Mouse (Mus musculus): Measurements from ENCODE around the gene Dffb. TPM values are rescaled to one million over a fixed set of nuclear protein-coding genes. Genes with fewer than 3 reads are reported as not detected.
"Not testable (repeated sequence)": the region's sequence is repeated elsewhere in the genome, so short reads cannot be mapped to it uniquely, and the experiment has no call there.

Dffb gene
- polyA plus RNA-seq, 2 experiments: 6.1 to 8.6 TPM

DNA sequence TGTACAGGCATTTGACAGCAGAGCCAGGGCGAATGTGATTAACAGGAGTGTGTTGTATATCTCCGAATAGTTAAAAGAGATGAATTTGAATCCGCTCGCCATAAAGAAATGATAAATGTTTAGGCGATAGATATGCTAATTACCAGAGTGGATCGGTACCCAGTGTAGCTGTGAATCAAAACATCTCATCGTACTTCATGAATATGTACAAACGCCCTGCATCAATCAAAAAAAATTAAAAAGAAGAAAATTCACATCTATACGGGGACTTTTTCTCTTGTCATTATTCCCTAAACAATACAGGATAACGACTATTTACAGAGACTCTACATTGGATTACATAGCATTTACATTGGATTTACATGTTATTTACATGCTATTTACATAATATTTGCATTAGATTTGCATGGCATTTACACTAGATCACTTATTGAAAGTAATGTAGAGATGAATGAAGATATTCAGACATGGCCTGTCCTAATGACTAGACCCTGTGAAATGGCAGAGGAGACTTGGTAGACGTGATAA is 46.1 kb downstream of the Dffb start:
- WGBS (ENCODE audit: insufficient replicate concordance): 67% methylated on average over 11 of the region's 11 CpGs
- Histone ChIP-seq H3K4me3 (ENCODE audit: insufficient read depth in 1 of 2, low read depth in 2 of 2, low read length in 2 of 2) (no peak overlapping the region), H3K9me3 (ENCODE audit: control insufficient read depth, low read length) (no peaks in the 10 kb centered on the region), H3K4me1 (replicated peaks; ENCODE audit: control insufficient read depth in 2 of 2, insufficient read depth in 2 of 2, low read length in 1 of 2) (no peaks in the 10 kb centered on the region), H3K36me3 (replicated peaks; ENCODE audit: control insufficient read depth, insufficient read depth, low read depth) (no peaks in the 10 kb centered on the region), H3K9ac (replicated peaks) (no peak overlapping the region), H3K4me2 (ENCODE audit: low read depth) (no peak overlapping the region), H3K27me3 (ENCODE audit: control insufficient read depth, insufficient read depth, low read length) (no peaks in the 10 kb centered on the region), H3K27ac (no peak overlapping the region)
- DNase-seq (ENCODE audit: low read depth in 3 of 3, low spot score in 3 of 3) (no peak), ATAC-seq (ENCODE audit: insufficient read depth) (no peak)
- TF ChIP-seq CTCF (IDR thresholded peaks at IDR 0.05; ENCODE audit: low read depth): no peak

DNA sequence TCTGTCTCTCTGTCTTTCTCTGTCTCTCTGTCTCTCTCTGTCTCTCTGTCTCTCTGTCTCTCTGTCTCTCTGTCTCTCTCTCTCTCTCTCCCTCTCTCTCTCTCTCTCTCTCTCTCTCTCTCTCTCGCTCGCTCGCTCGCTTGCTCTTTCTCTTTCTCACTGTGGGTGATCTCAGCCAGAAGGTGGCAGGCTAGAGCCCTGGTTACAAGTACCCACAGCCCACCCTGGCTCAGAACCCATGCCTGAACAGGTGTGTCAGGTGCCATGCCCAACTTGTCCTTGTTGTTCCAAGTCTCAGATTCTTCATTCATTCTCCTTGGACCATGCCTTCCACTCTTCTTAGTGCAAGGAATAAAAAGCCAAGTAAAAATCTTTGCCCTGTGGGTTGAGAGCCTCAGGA is 52.8 kb downstream of the Dffb start:
- H3K36me3 ChIP-seq (replicated peaks; ENCODE audit: control insufficient read depth, insufficient read depth, low read depth); ATAC-seq (ENCODE audit: insufficient read depth); DNase-seq (ENCODE audit: low read depth in 3 of 3, low spot score in 3 of 3); H3K27me3 ChIP-seq (ENCODE audit: control insufficient read depth, insufficient read depth, low read length); H3K4me2 ChIP-seq (ENCODE audit: low read depth); H3K9ac ChIP-seq (replicated peaks); H3K4me1 ChIP-seq (replicated peaks; ENCODE audit: control insufficient read depth in 2 of 2, insufficient read depth in 2 of 2, low read length in 1 of 2); H3K27ac ChIP-seq; H3K4me3 ChIP-seq (ENCODE audit: insufficient read depth in 1 of 2, low read depth in 2 of 2, low read length in 2 of 2); H3K9me3 ChIP-seq (ENCODE audit: control insufficient read depth, low read length): not testable (repeated sequence)
- peak; percentile 37 for TF ChIP-seq CTCF (IDR thresholded peaks at IDR 0.05; ENCODE audit: low read depth)
- WGBS (ENCODE audit: insufficient replicate concordance): 28% methylated on average over 4 of the region's 4 CpGs

- Histone ChIP-seq H3K9ac (replicated peaks) (no peak overlapping the region), H3K4me1 (replicated peaks; ENCODE audit: control insufficient read depth in 2 of 2, insufficient read depth in 2 of 2, low read length in 1 of 2) (no peaks in the 10 kb centered on the region), H3K9me3 (ENCODE audit: control insufficient read depth, low read length) (no peaks in the 10 kb centered on the region), H3K4me2 (ENCODE audit: low read depth) (no peak overlapping the region), H3K4me3 (ENCODE audit: insufficient read depth in 1 of 2, low read depth in 2 of 2, low read length in 2 of 2) (no peak overlapping the region), H3K27me3 (ENCODE audit: control insufficient read depth, insufficient read depth, low read length) (no peaks in the 10 kb centered on the region), H3K36me3 (replicated peaks; ENCODE audit: control insufficient read depth, insufficient read depth, low read depth) (no peaks in the 10 kb centered on the region), H3K27ac (no peak overlapping the region)
- 47% methylated on average over 9 of the region's 9 CpGs for WGBS (ENCODE audit: insufficient replicate concordance)
- TF ChIP-seq CTCF (IDR thresholded peaks at IDR 0.05; ENCODE audit: low read depth) (no peak), EP300 (IDR thresholded peaks at IDR 0.05; ENCODE audit: low read depth) (no peak)
- DNase-seq (ENCODE audit: low read depth in 3 of 3, low spot score in 3 of 3) (no peak), ATAC-seq (ENCODE audit: insufficient read depth) (no peak)
Observed at GRCm38 (mm10) chr4:153920517-153921233, 54.3 kb downstream of the Dffb start.

DNA sequence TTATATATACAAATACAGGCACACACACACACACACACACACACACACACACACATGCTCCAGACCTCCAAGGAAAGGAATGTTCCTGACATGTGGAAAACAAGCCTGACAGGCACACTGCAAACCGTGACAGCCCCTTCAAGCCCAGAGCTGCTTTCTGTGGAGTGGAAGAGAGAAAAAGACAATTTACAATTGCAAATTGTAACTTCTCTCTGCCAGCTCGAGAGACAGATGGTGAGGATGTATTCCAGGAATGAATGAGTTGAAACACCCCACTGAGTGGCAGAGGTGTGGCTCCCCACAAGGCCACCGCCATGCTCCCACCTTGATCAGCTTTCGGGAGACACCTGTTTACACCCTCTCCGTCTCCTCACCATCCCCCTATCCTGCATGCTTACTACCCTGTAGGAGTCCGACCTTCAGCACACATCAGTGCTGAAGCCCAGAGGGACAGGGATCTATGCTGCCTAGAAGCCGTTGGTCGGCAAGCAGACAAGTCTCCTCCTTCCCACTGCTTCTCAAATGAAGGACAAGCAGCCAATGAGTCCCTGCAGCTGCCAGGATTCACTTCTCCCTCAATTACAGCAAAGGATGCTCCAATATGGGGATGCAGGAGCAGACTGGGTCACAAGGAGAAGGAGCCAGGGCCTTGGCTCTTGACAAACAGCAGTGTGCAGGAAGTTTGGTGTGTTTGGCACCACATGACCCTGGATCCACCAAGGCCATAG is 57.0 kb downstream of the Dffb start:
- no peaks in the 10 kb centered on the region for H3K36me3 ChIP-seq (replicated peaks; ENCODE audit: control insufficient read depth, insufficient read depth, low read depth)
- ATAC-seq (ENCODE audit: insufficient read depth): no peak
- WGBS (ENCODE audit: insufficient replicate concordance): 39% methylated on average over 8 of the region's 8 CpGs

More for the DNA sequence above, 57.0 kb downstream of the Dffb start:
- H3K27me3 ChIP-seq (ENCODE audit: control insufficient read depth, insufficient read depth, low read length): no peaks in the 10 kb centered on the region
- H3K9me3 ChIP-seq (ENCODE audit: control insufficient read depth, low read length): no peaks in the 10 kb centered on the region
- H3K4me3 ChIP-seq (ENCODE audit: insufficient read depth in 1 of 2, low read depth in 2 of 2, low read length in 2 of 2): no peak overlapping the region
- TF ChIP-seq CTCF (IDR thresholded peaks at IDR 0.05; ENCODE audit: low read depth) (no peak), EP300 (IDR thresholded peaks at IDR 0.05; ENCODE audit: low read depth) (no peak)
- no peaks in the 10 kb centered on the region for H3K4me1 ChIP-seq (replicated peaks; ENCODE audit: control insufficient read depth in 2 of 2, insufficient read depth in 2 of 2, low read length in 1 of 2)
- no peak overlapping the region for H3K4me2 ChIP-seq (ENCODE audit: low read depth)
- H3K9ac ChIP-seq (replicated peaks): no peak overlapping the region
- DNase-seq (ENCODE audit: low read depth in 3 of 3, low spot score in 3 of 3): no peak
- H3K27ac ChIP-seq: no peak overlapping the region

Other genes starting within 250 kb of the Dffb start
- gene A430005L14Rik, start 17.9 kb downstream of the Dffb start, polyA plus RNA-seq (2012; rRNA removed): 26.6 and 30.3 TPM in 2 replicates
- gene A430005L14Rik, start 17.9 kb downstream of the Dffb start, polyA plus RNA-seq (2014; fragmentation: Nextera tagmentation; extraction: Ambion mirVana): 57.9 and 61.5 TPM in 2 replicates
- gene Cep104, start 68 bp upstream of the Dffb start, polyA plus RNA-seq (2012; rRNA removed): 3.3 and 3.9 TPM in 2 replicates
- 5.1 and 6.3 TPM in 2 replicates for gene Cep104, start 68 bp upstream of the Dffb start, polyA plus RNA-seq (2014; fragmentation: Nextera tagmentation; extraction: Ambion mirVana)
- gene Lrrc47, start 36.6 kb upstream of the Dffb start, polyA plus RNA-seq (2012; rRNA removed): 20.8 and 23.6 TPM in 2 replicates
- gene Lrrc47, start 36.6 kb upstream of the Dffb start, polyA plus RNA-seq (2014; fragmentation: Nextera tagmentation; extraction: Ambion mirVana): 13.2 and 15.1 TPM in 2 replicates
- gene Smim1, start 51.1 kb upstream of the Dffb start, polyA plus RNA-seq (2012; rRNA removed): 224 and 276 TPM in 2 replicates
- 446 and 452 TPM in 2 replicates for gene Smim1, start 51.1 kb upstream of the Dffb start, polyA plus RNA-seq (2014; fragmentation: Nextera tagmentation; extraction: Ambion mirVana)
- gene Ccdc27, start 67.6 kb upstream of the Dffb start, polyA plus RNA-seq (2012; rRNA removed): not detected in 2 replicates
- gene Ccdc27, start 67.6 kb upstream of the Dffb start, polyA plus RNA-seq (2014; fragmentation: Nextera tagmentation; extraction: Ambion mirVana): not detected in 2 replicates
- 0.01 TPM in 2 replicates for gene Trp73, start 165.1 kb upstream of the Dffb start, polyA plus RNA-seq (2012; rRNA removed)
- gene Trp73, start 165.1 kb upstream of the Dffb start, polyA plus RNA-seq (2014; fragmentation: Nextera tagmentation; extraction: Ambion mirVana): 0.06 TPM in 1 of 2 replicates, not detected in the other
- gene Wrap73, start 167.2 kb upstream of the Dffb start, polyA plus RNA-seq (2012; rRNA removed): 15.8 and 19.6 TPM in 2 replicates
- gene Wrap73, start 167.2 kb upstream of the Dffb start, polyA plus RNA-seq (2014; fragmentation: Nextera tagmentation; extraction: Ambion mirVana): 25.9 and 26.2 TPM in 2 replicates
- gene Tprgl, start 185.5 kb upstream of the Dffb start, polyA plus RNA-seq (2012; rRNA removed): 57.9 and 72.6 TPM in 2 replicates
- gene Tprgl, start 185.5 kb upstream of the Dffb start, polyA plus RNA-seq (2014; fragmentation: Nextera tagmentation; extraction: Ambion mirVana): 153 and 166 TPM in 2 replicates
- 0.77 and 1.1 TPM in 2 replicates for gene Megf6, start 195.6 kb upstream of the Dffb start, polyA plus RNA-seq (2012; rRNA removed)
- gene Megf6, start 195.6 kb upstream of the Dffb start, polyA plus RNA-seq (2014; fragmentation: Nextera tagmentation; extraction: Ambion mirVana): 0.83 and 1.0 TPM in 2 replicates

Data from liver, embryonic 14.5 days (tissue).